Mouse (Mus musculus): ENCODE data around the gene Ube2f. TPM values are rescaled to one million over a fixed set of nuclear protein-coding genes. Genes with fewer than 3 reads are reported as not detected.
A peak's percentile ranks its signal among the peaks of the same experiment; 100 is the strongest.

The Ube2f gene
- 49.1 and 53.0 TPM in 2 replicates for polyA plus RNA-seq (2015; fragmentation: Nextera tagmentation; extraction: Ambion mirVana)

- DNase-seq (peak; percentile 92), ATAC-seq (peak; percentile 94)
- peak; percentile 49 for TF ChIP-seq CTCF (IDR thresholded peaks at IDR 0.05; ENCODE audit: low read depth)
- peak; percentile 84 for TF ChIP-seq EP300 (IDR thresholded peaks at IDR 0.05; ENCODE audit: low read depth)
- Histone ChIP-seq H3K4me2 (ENCODE audit: low read depth, low read length) (peak within 1 kb of the TSS; percentile 91), H3K9me3 (ENCODE audit: low read length) (no peaks in the 10 kb centered on the region), H3K4me3 (ENCODE audit: low read depth, low read length) (peak within 1 kb of the TSS; percentile 91), H3K4me1 (ENCODE audit: insufficient read depth) (peaks cover 38% of the 10 kb centered on the region), H3K9ac (replicated peaks) (peak within 1 kb of the TSS; percentile 99), H3K27me3 (ENCODE audit: insufficient read depth, low read length) (no peaks in the 10 kb centered on the region), H3K27ac (ENCODE audit: low read depth) (peak within 1 kb of the TSS; percentile 94), H3K36me3 (replicated peaks; ENCODE audit: insufficient read depth, low read length) (peaks cover 6% of the 10 kb centered on the region; the same call in 1 of the 2 replicates)
- 2% methylated on average over 43 of the region's 43 CpGs for WGBS (ENCODE audit: insufficient replicate concordance)
Observed at GRCm38 (mm10) chr1:91249564-91250414, at the start of gene Ube2f. Gene Ube2f, plus strand, starts transcription at chr1:91250304.

DNA sequence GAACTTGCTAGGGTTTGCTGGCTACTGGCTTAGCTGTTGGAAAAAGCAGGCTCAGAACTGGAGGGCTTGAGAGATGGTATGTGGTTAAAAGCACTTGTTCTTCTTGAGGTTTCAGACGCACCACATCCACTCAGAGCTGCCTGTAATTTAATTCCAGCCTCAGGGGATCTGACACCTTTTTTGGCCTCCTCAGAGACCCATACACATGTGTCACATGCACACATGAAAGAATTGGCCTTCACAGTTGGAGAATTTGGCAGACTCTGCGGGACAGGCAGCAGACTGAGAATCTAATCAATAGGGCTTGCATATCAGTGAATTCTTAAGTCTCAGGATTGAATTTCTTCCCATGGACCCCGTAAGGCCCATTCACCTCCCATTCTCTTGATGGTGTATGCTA is 49.0 kb upstream of the Ube2f start:
- DNase-seq = no peak
- no peak for TF ChIP-seq CTCF (IDR thresholded peaks at IDR 0.05; ENCODE audit: low read depth)
- TF ChIP-seq EP300 (IDR thresholded peaks at IDR 0.05; ENCODE audit: low read depth) = no peak
- Histone ChIP-seq H3K27ac (ENCODE audit: low read depth) (no peak overlapping the region), H3K4me3 (ENCODE audit: low read depth, low read length) (no peak overlapping the region), H3K36me3 (replicated peaks; ENCODE audit: insufficient read depth, low read length) (no peaks in the 10 kb centered on the region), H3K4me2 (ENCODE audit: low read depth, low read length) (no peak overlapping the region), H3K9ac (replicated peaks) (no peak overlapping the region), H3K4me1 (ENCODE audit: insufficient read depth) (no peaks in the 10 kb centered on the region), H3K9me3 (ENCODE audit: low read length) (no peaks in the 10 kb centered on the region), H3K27me3 (ENCODE audit: insufficient read depth, low read length) (no peaks in the 10 kb centered on the region)
- no peak for ATAC-seq
- 61% methylated on average over 3 of the region's 3 CpGs for WGBS (ENCODE audit: insufficient replicate concordance)

- H3K4me3 ChIP-seq (ENCODE audit: low read depth, low read length) = no peak overlapping the region
- no peaks in the 10 kb centered on the region for H3K27me3 ChIP-seq (ENCODE audit: insufficient read depth, low read length)
- H3K9me3 ChIP-seq (ENCODE audit: low read length) = no peaks in the 10 kb centered on the region
- DNase-seq (no peak), ATAC-seq (no peak)
- H3K4me2 ChIP-seq (ENCODE audit: low read depth, low read length) = no peak overlapping the region
- H3K9ac ChIP-seq (replicated peaks) = no peak overlapping the region
- H3K27ac ChIP-seq (ENCODE audit: low read depth) = no peak overlapping the region
- peaks cover 6% of the 10 kb centered on the region; the same call in 1 of the 2 replicates for H3K4me1 ChIP-seq (ENCODE audit: insufficient read depth)
- no peaks in the 10 kb centered on the region for H3K36me3 ChIP-seq (replicated peaks; ENCODE audit: insufficient read depth, low read length)
- TF ChIP-seq CTCF (IDR thresholded peaks at IDR 0.05; ENCODE audit: low read depth) (no peak), EP300 (IDR thresholded peaks at IDR 0.05; ENCODE audit: low read depth) (no peak)
- 76% methylated on average over 5 of the region's 5 CpGs for WGBS (ENCODE audit: insufficient replicate concordance)
Observed at GRCm38 (mm10) chr1:91204221-91204765, 45.8 kb upstream of the Ube2f start.

DNA sequence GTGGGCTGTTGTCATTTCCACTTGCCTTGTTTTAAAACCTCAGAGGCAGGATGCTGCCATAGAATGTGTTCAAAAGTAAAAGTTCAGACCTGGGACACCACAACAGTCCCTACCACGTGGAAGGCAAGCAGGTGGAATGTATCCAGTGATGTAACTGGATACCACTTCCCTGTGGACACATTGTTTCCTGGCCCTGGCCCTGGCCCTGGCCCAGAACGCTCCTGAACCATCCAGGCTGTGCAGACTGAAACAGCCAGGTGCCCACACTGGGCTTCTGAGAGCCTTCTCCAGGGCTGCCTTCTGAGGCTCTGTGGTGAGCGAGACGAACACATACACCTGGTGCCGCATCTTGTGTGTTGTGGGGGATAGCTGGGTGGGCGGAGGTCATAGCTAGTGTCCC is 44.5 kb upstream of the Ube2f start:
- ATAC-seq = no peak
- no peak for DNase-seq
- 79% methylated on average over 6 of the region's 6 CpGs for WGBS (ENCODE audit: insufficient replicate concordance)

GRCm38 (mm10) chr1:91206336-91206735 is 43.8 kb upstream of the Ube2f start:
- Histone ChIP-seq H3K4me2 (ENCODE audit: low read depth, low read length) (no peak overlapping the region), H3K9ac (replicated peaks) (no peak overlapping the region), H3K9me3 (ENCODE audit: low read length) (no peaks in the 10 kb centered on the region), H3K4me3 (ENCODE audit: low read depth, low read length) (no peak overlapping the region), H3K27ac (ENCODE audit: low read depth) (no peak overlapping the region), H3K36me3 (replicated peaks; ENCODE audit: insufficient read depth, low read length) (no peaks in the 10 kb centered on the region), H3K27me3 (ENCODE audit: insufficient read depth, low read length) (no peaks in the 10 kb centered on the region), H3K4me1 (ENCODE audit: insufficient read depth) (peaks cover 6% of the 10 kb centered on the region; the same call in 1 of the 2 replicates)
- TF ChIP-seq EP300 (IDR thresholded peaks at IDR 0.05; ENCODE audit: low read depth) = no peak
- TF ChIP-seq CTCF (IDR thresholded peaks at IDR 0.05; ENCODE audit: low read depth) = no peak
- DNase-seq = no peak
- ATAC-seq = no peak
- 78% methylated on average over 8 of the region's 8 CpGs for WGBS (ENCODE audit: insufficient replicate concordance)

More for the DNA sequence above, 44.5 kb upstream of the Ube2f start:
- Histone ChIP-seq H3K9ac (replicated peaks) (no peak overlapping the region), H3K27ac (ENCODE audit: low read depth) (no peak overlapping the region), H3K27me3 (ENCODE audit: insufficient read depth, low read length) (no peaks in the 10 kb centered on the region), H3K4me1 (ENCODE audit: insufficient read depth) (peaks cover 6% of the 10 kb centered on the region; the same call in 1 of the 2 replicates), H3K36me3 (replicated peaks; ENCODE audit: insufficient read depth, low read length) (no peaks in the 10 kb centered on the region), H3K4me2 (ENCODE audit: low read depth, low read length) (no peak overlapping the region), H3K4me3 (ENCODE audit: low read depth, low read length) (no peak overlapping the region), H3K9me3 (ENCODE audit: low read length) (no peaks in the 10 kb centered on the region)
- TF ChIP-seq CTCF (IDR thresholded peaks at IDR 0.05; ENCODE audit: low read depth) = no peak
- no peak for TF ChIP-seq EP300 (IDR thresholded peaks at IDR 0.05; ENCODE audit: low read depth)

GRCm38 (mm10) chr1:91206873-91207272 is 43.2 kb upstream of the Ube2f start:
- WGBS (ENCODE audit: insufficient replicate concordance) = 68% methylated on average over 5 of the region's 5 CpGs
- Histone ChIP-seq H3K36me3 (replicated peaks; ENCODE audit: insufficient read depth, low read length) (no peaks in the 10 kb centered on the region), H3K9me3 (ENCODE audit: low read length) (no peaks in the 10 kb centered on the region), H3K27ac (ENCODE audit: low read depth) (no peak overlapping the region), H3K4me1 (ENCODE audit: insufficient read depth) (peaks cover 6% of the 10 kb centered on the region; the same call in 1 of the 2 replicates), H3K9ac (replicated peaks) (no peak overlapping the region), H3K27me3 (ENCODE audit: insufficient read depth, low read length) (no peaks in the 10 kb centered on the region), H3K4me3 (ENCODE audit: low read depth, low read length) (no peak overlapping the region), H3K4me2 (ENCODE audit: low read depth, low read length) (no peak overlapping the region)
- DNase-seq = no peak
- TF ChIP-seq EP300 (IDR thresholded peaks at IDR 0.05; ENCODE audit: low read depth) = no peak
- no peak for TF ChIP-seq CTCF (IDR thresholded peaks at IDR 0.05; ENCODE audit: low read depth)
- ATAC-seq = no peak

Measured in liver, postnatal 0 days (tissue).